Mouse (Mus musculus) forebrain, embryonic 11.5 days (tissue): ENCODE results near the gene Rbl2. TPM values are rescaled to one million over a fixed set of nuclear protein-coding genes. Genes with fewer than 3 reads are reported as not detected.

Experiments used
- ATAC-seq: fragments of 200-750 bp; cut with Nextera tagmentation; replicated peaks from 2 replicates; pipeline ENCODE4 v1.8.0; 2017; ENCODE audit warnings: moderate TSS enrichment; ENCODE audit not compliant: low FRiP score
- DNase-seq: peaks from one replicate; pipeline ENCODE4 v3.0.0-alpha.2; 2017; ENCODE audit warnings: low spot score
- H3K27ac ChIP-seq: fragments of 300-500 bp; sonication (generic); 2 replicates; pipeline ENCODE4 v1.5.1; 2014; ENCODE audit warnings: low read depth, low read length
- H3K27me3 ChIP-seq: fragments of 300-500 bp; sonication (generic); 2 replicates; pipeline ENCODE4 v1.6.1; 2014; ENCODE audit warnings: mild to moderate bottlenecking, low read length, mixed read lengths; ENCODE audit not compliant: control insufficient read depth, insufficient read depth
- H3K36me3 ChIP-seq: fragments of 300-500 bp; sonication (generic); 2 replicates; pipeline ENCODE4 v1.6.1; 2014; ENCODE audit warnings: mild to moderate bottlenecking, low read length, moderate library complexity, mixed read lengths; ENCODE audit not compliant: control insufficient read depth, insufficient read depth
- H3K4me1 ChIP-seq: fragments of 300-500 bp; sonication (generic); replicated peaks from 2 replicates; pipeline ENCODE4 v1.6.1; 2014; ENCODE audit warnings: low read length, mixed read lengths; ENCODE audit not compliant: control insufficient read depth, insufficient read depth
- H3K4me2 ChIP-seq: fragments of 300-500 bp; sonication (generic); 2 replicates; pipeline ENCODE4 v1.6.1; 2014; ENCODE audit warnings: low read depth, mild to moderate bottlenecking, low read length, moderate library complexity, mixed read lengths; ENCODE audit not compliant: severe bottlenecking
- H3K4me3 ChIP-seq: fragments of 300-500 bp; sonication (generic); 2 replicates; pipeline ENCODE4 v1.5.1; 2014; ENCODE audit warnings: low read depth, low read length
- H3K9ac ChIP-seq: fragments of 300-500 bp; sonication (generic); 2 replicates; pipeline ENCODE4 v1.6.1; 2014; ENCODE audit warnings: low read length
- H3K9me3 ChIP-seq: fragments of 300-500 bp; sonication (generic); 2 replicates; pipeline ENCODE4 v1.6.1; 2016; ENCODE audit warnings: low read length, mixed read lengths; ENCODE audit not compliant: control insufficient read depth
- whole genome bisulfite sequencing: fragments of 180-500 bp; shearing (Covaris S2); extraction: QIAGEN DNeasy Blood & Tissue Kit; methylation state at CpG from one replicate; pipeline ENCODE4 v1.1.7; 2014; 5-methylcytosine and 5-hydroxymethylcytosine counted together
- polyA plus RNA-seq: library from polyadenylated mRNA; unstranded; fragments of >200 nt; fragmentation: Nextera tagmentation; extraction: Ambion mirVana; gene quantifications from 2 replicates; pipeline ENCODE4 v1.2.1, GENCODE M21; 2014

Rbl2 gene
- polyA plus RNA-seq, 1 experiment from 2014 or later, result 18.4 TPM

- Histone ChIP-seq H3K4me1 (peaks cover 8% of the 10 kb centered on the region; the same call in 1 of the 2 replicates), H3K27me3 (no peaks in the 10 kb centered on the region), H3K4me3 (no peak overlapping the region), H3K27ac (no peak overlapping the region), H3K9me3 (no peaks in the 10 kb centered on the region; the same call in 1 of the 2 replicates), H3K9ac (no peak overlapping the region), H3K36me3 (no peaks in the 10 kb centered on the region), H3K4me2 (no peak overlapping the region)
- no peak for DNase-seq
- ATAC-seq, result no peak
- 96% methylated on average over 10 of the region's 10 CpGs for WGBS
These were observed 88.8 kb downstream of the Rbl2 start for GRCm38 (mm10) chr8:91158617-91159016.

GRCm38 (mm10) chr8:91159959-91160800 lies 90.3 kb downstream of the Rbl2 start:
- Histone ChIP-seq H3K27ac (peak overlapping the region; percentile 20; the same call in 1 of the 2 replicates), H3K4me2 (no peak overlapping the region), H3K9ac (no peak overlapping the region), H3K4me3 (no peak overlapping the region), H3K4me1 (peaks cover 8% of the 10 kb centered on the region; the same call in 1 of the 2 replicates), H3K9me3 (no peaks in the 10 kb centered on the region), H3K27me3 (no peaks in the 10 kb centered on the region), H3K36me3 (no peaks in the 10 kb centered on the region)
- DNase-seq (no peak), ATAC-seq (no peak)
- 37% methylated on average over 15 of the region's 15 CpGs for WGBS

- no peak overlapping the region for H3K4me3 ChIP-seq
- no peak overlapping the region for H3K9ac ChIP-seq
- 82% methylated on average over 6 of the region's 6 CpGs for WGBS
- H3K4me2 ChIP-seq, result no peak overlapping the region
- peaks cover 2% of the 10 kb centered on the region; the same call in 1 of the 2 replicates for H3K4me1 ChIP-seq
- H3K27ac ChIP-seq, result no peak overlapping the region
- H3K9me3 ChIP-seq, result no peaks in the 10 kb centered on the region
- DNase-seq (no peak), ATAC-seq (no peak)
- no peaks in the 10 kb centered on the region for H3K36me3 ChIP-seq
- H3K27me3 ChIP-seq, result no peaks in the 10 kb centered on the region
These were observed 100.3 kb downstream of the Rbl2 start for GRCm38 (mm10) chr8:91170152-91170551.

- peak; percentile 33; the same call in 1 of the 2 replicates for ATAC-seq
- Histone ChIP-seq H3K4me1 (peaks cover 2% of the 10 kb centered on the region; the same call in 1 of the 2 replicates), H3K9me3 (no peaks in the 10 kb centered on the region), H3K36me3 (no peaks in the 10 kb centered on the region), H3K4me3 (no peak overlapping the region), H3K27me3 (no peaks in the 10 kb centered on the region), H3K4me2 (no peak overlapping the region), H3K27ac (no peak overlapping the region), H3K9ac (no peak overlapping the region)
- peak; percentile 69 for DNase-seq
- 56% methylated on average over 14 of the region's 14 CpGs for WGBS
These were observed 101.1 kb downstream of the Rbl2 start for GRCm38 (mm10) chr8:91170914-91171313.

- Histone ChIP-seq H3K27ac (no peak overlapping the region), H3K9me3 (no peaks in the 10 kb centered on the region), H3K9ac (no peak overlapping the region), H3K4me1 (peaks cover 2% of the 10 kb centered on the region; the same call in 1 of the 2 replicates), H3K27me3 (no peaks in the 10 kb centered on the region), H3K4me3 (no peak overlapping the region), H3K4me2 (no peak overlapping the region), H3K36me3 (no peaks in the 10 kb centered on the region)
- DNase-seq, result peak; percentile 59
- WGBS, result 60% methylated on average over 13 of the region's 13 CpGs
- peak; percentile 51 for ATAC-seq
These were observed 101.7 kb downstream of the Rbl2 start for GRCm38 (mm10) chr8:91171605-91172004.

Other genes with a start within 250 kb of the Rbl2 start
- gene Chd9, start 241.7 kb upstream of the Rbl2 start, polyA plus RNA-seq, result 47.7 and 52.0 TPM in 2 replicates
- gene Aktip, start 129.9 kb downstream of the Rbl2 start, polyA plus RNA-seq, result 98.8 and 100 TPM in 2 replicates
- 10.4 and 13.7 TPM in 2 replicates for gene Rpgrip1l, start 243.2 kb downstream of the Rbl2 start, polyA plus RNA-seq
- gene Fto, start 243.5 kb downstream of the Rbl2 start, polyA plus RNA-seq, result 109 and 111 TPM in 2 replicates